Mouse (Mus musculus) olfactory bulb, adult 2 months (tissue): ENCODE results near the gene Rtkn2.

ENCODE experiments used
- CTCF ChIP-seq: fragments of 200-500 bp; IDR thresholded peaks from 2 replicates; pipeline ENCODE4 v1.5.1; 2012; ENCODE audit warnings: low read depth, mild to moderate bottlenecking, low read length, moderate library complexity; ENCODE audit not compliant: insufficient read depth
- POLR2A ChIP-seq: fragments of 200-500 bp; IDR thresholded peaks from 2 replicates; pipeline ENCODE4 v1.6.1; 2012; ENCODE audit warnings: mild to moderate bottlenecking, low read depth, low read length, moderate library complexity; ENCODE audit not compliant: insufficient read depth

GRCm38 (mm10) chr10:67966983-67967382 is 12.4 kb upstream of the Rtkn2 start:
- TF ChIP-seq CTCF (no peak), POLR2A (no peak)
